ENCODE assay signal across 26 mouse cellular contexts in genomic region chr11:63369475-63369874, GRCm38 (mm10).
DNase-seq lines count a peak whose midpoint lies in the region; ATAC-seq and TF ChIP-seq lines count a peak whose summit lies in the region.
"Had no signal": no experiment of that assay in that cellular context is flagged by ENCODE, and none has a peak within 500 bp of the region (broad histone marks: within the 10 kb centered on the region; RNA-seq: fewer than 3 reads in every experiment).

No protein-coding gene starts in this region.

- DNase-seq in c-Kit-positive CD71-positive TER-119-negative erythroid progenitor cells, embryonic 14.5 days (ENCODE audit: low read depth), result peak; percentile 51
- peak; percentile 46 for DNase-seq in liver
- DNase-seq in liver, embryonic 13.5 days, result peak; percentile 46
- no peak for DNase-seq in cerebellum, adult 2 months
- DNase-seq in forebrain, postnatal 0 days, result no peak
- DNase-seq in lung, adult 18-20 months, result no peak
- DNase-seq: adrenal gland, adult 8-10 months; adrenal gland, postnatal 25 days; B cell, adult 2 months; cerebellum, adult 18-20 months; cerebellum, adult 9-11 months; cerebellum, postnatal 25 days; gastrocnemius, postnatal 10 days; gastrocnemius, postnatal 36 days; heart, adult 2 months; heart, postnatal 14 days; heart, postnatal 4 days had no signal

- peak; percentile 95 for ATAC-seq in liver, embryonic 13.5 days (ENCODE audit: low read depth)
- ATAC-seq in liver, embryonic 16.5 days (ENCODE audit: low read depth), result peak; percentile 69; the same call in 1 of the 2 replicates
- ATAC-seq in forebrain, postnatal 0 days, result no peak
- ATAC-seq: forebrain, embryonic 14.5 days; hindbrain, postnatal 0 days; inflammation-experienced regulatory T-cells, adult 6 months had no signal

- no peaks in the 10 kb centered on the region for H3K9me3 ChIP-seq in liver, embryonic 13.5 days (replicated peaks)
- no peaks in the 10 kb centered on the region for H3K9me3 ChIP-seq in liver, embryonic 16.5 days (replicated peaks; ENCODE audit: control insufficient read depth, low read length)
- no peaks in the 10 kb centered on the region for H3K9me3 ChIP-seq in forebrain, postnatal 0 days (ENCODE audit: low read length)
- H3K9me3 ChIP-seq: embryonic facial prominence, embryonic 12.5 days; embryonic facial prominence, embryonic 15.5 days; heart, embryonic 10.5 days had no signal

- no peak overlapping the region for H3K9ac ChIP-seq in liver, embryonic 13.5 days
- H3K9ac ChIP-seq in liver, embryonic 16.5 days (ENCODE audit: low read depth, low read length), result no peak overlapping the region
- no peak overlapping the region for H3K9ac ChIP-seq in forebrain, postnatal 0 days
- H3K9ac ChIP-seq: embryonic facial prominence, embryonic 12.5 days; embryonic facial prominence, embryonic 15.5 days; heart, embryonic 13.5 days; hindbrain, embryonic 14.5 days had no signal

- H3K4me3 ChIP-seq in liver, embryonic 13.5 days (replicated peaks), result no peak overlapping the region
- H3K4me3 ChIP-seq in liver, embryonic 16.5 days (ENCODE audit: low read depth, low read length), result no peak overlapping the region
- H3K4me3 ChIP-seq in cerebellum, adult 2 months (replicated peaks; ENCODE audit: insufficient read depth, low read depth, low read length), result no peak overlapping the region
- no peak overlapping the region for H3K4me3 ChIP-seq in forebrain, postnatal 0 days (ENCODE audit: low read depth, low read length)
- H3K4me3 ChIP-seq: embryonic facial prominence, embryonic 12.5 days; embryonic facial prominence, embryonic 15.5 days; heart, adult 2 months; heart, embryonic 10.5 days; heart, embryonic 13.5 days had no signal

- H3K27me3 ChIP-seq in liver, embryonic 13.5 days, result 0 out of 2 replicates have a peak, but pooled peaks cover 5% of the 10 kb centered on the region
- no peaks in the 10 kb centered on the region for H3K27me3 ChIP-seq in liver, embryonic 16.5 days (ENCODE audit: control insufficient read depth, insufficient read depth, low read depth, low read length)
- no peaks in the 10 kb centered on the region for H3K27me3 ChIP-seq in cerebellum, adult 2 months (ENCODE audit: control insufficient read depth, insufficient read depth, low read length)
- H3K27me3 ChIP-seq in forebrain, postnatal 0 days (ENCODE audit: insufficient read depth, low read length), result no peaks in the 10 kb centered on the region
- H3K27me3 ChIP-seq: embryonic facial prominence, embryonic 12.5 days; embryonic facial prominence, embryonic 15.5 days; heart, embryonic 13.5 days had no signal

- peaks cover 32% of the 10 kb centered on the region for H3K4me1 ChIP-seq in liver, embryonic 13.5 days (replicated peaks)
- no peaks in the 10 kb centered on the region for H3K4me1 ChIP-seq in liver, embryonic 16.5 days (ENCODE audit: control insufficient read depth, low read depth, low read length)
- no peaks in the 10 kb centered on the region for H3K4me1 ChIP-seq in cerebellum, adult 2 months (ENCODE audit: control insufficient read depth, insufficient read depth, low read length)
- no peaks in the 10 kb centered on the region for H3K4me1 ChIP-seq in forebrain, postnatal 0 days (ENCODE audit: insufficient read depth)
- H3K4me1 ChIP-seq: embryonic facial prominence, embryonic 12.5 days; embryonic facial prominence, embryonic 15.5 days; heart, embryonic 10.5 days; heart, embryonic 13.5 days had no signal

- H3K27ac ChIP-seq in liver, embryonic 13.5 days, result 0 out of 2 replicates have a peak overlapping the region, but pooled peaks have one; percentile 56
- no peak overlapping the region for H3K27ac ChIP-seq in liver, embryonic 16.5 days (ENCODE audit: low read length)
- no peak overlapping the region for H3K27ac ChIP-seq in cerebellum, adult 2 months (ENCODE audit: insufficient read depth, low read length)
- no peak overlapping the region for H3K27ac ChIP-seq in forebrain, postnatal 0 days (ENCODE audit: low read depth, low read length)
- H3K27ac ChIP-seq: embryonic facial prominence, embryonic 12.5 days; embryonic facial prominence, embryonic 15.5 days; heart, adult 2 months; heart, embryonic 10.5 days; heart, embryonic 13.5 days; hindbrain, embryonic 14.5 days; hindbrain, postnatal 0 days had no signal

- H3K36me3 ChIP-seq in liver, embryonic 13.5 days, result no peaks in the 10 kb centered on the region
- H3K36me3 ChIP-seq in liver, embryonic 16.5 days (ENCODE audit: control insufficient read depth, insufficient read depth), result no peaks in the 10 kb centered on the region
- H3K36me3 ChIP-seq in forebrain, postnatal 0 days (ENCODE audit: insufficient read depth), result no peaks in the 10 kb centered on the region
- H3K36me3 ChIP-seq: embryonic facial prominence, embryonic 12.5 days; embryonic facial prominence, embryonic 15.5 days; heart, embryonic 10.5 days; heart, embryonic 13.5 days had no signal

- no peak for TF ChIP-seq POLR2A in cerebellum, adult 2 months (IDR thresholded peaks at IDR 0.05; ENCODE audit: borderline replicate concordance, insufficient read depth, low read length)

- 0 out of 2 replicates have a peak overlapping the region, but pooled peaks have one; percentile 22 for H3K4me2 ChIP-seq in liver, embryonic 13.5 days
- no peak overlapping the region for H3K4me2 ChIP-seq in liver, embryonic 16.5 days (ENCODE audit: low read depth, low read length)
- no peak overlapping the region for H3K4me2 ChIP-seq in forebrain, postnatal 0 days (ENCODE audit: low read depth)
- H3K4me2 ChIP-seq: embryonic facial prominence, embryonic 12.5 days; embryonic facial prominence, embryonic 15.5 days; heart, embryonic 13.5 days; hindbrain, embryonic 14.5 days had no signal

- TF ChIP-seq CTCF in cerebellum, adult 2 months (IDR thresholded peaks at IDR 0.05; ENCODE audit: borderline replicate concordance, insufficient read depth, low read depth, low read length), result no peak
- no peak for TF ChIP-seq CTCF in forebrain, postnatal 0 days (IDR thresholded peaks at IDR 0.05; ENCODE audit: low read depth)

- WGBS in liver, embryonic 13.5 days (ENCODE audit: insufficient replicate concordance), result 15% methylated on average over 2 of the region's 2 CpGs
- WGBS in liver, embryonic 16.5 days (ENCODE audit: insufficient replicate concordance), result 44% methylated on average over 2 of the region's 2 CpGs
- 93% methylated on average over 2 of the region's 2 CpGs for WGBS in cerebellum, adult 2 months
- 90% methylated on average over 2 of the region's 2 CpGs for WGBS in forebrain, postnatal 0 days

Comparison
In these comparisons a context has a peak if more than half of its experiments do, and no peak if none do; other contexts are left out.
1. DNase-seq: peak in c-Kit-positive CD71-positive TER-119-negative erythroid progenitor cells, embryonic 14.5 days (single experiment), liver (single experiment) and liver, embryonic 13.5 days (single experiment); none in cerebellum, adult 2 months (0 of 2), forebrain, postnatal 0 days (single experiment) and lung, adult 18-20 months (0 of 2).